Mouse (Mus musculus) lung, adult 2 months (tissue): ENCODE data around the gene Plscr5. TPM values are rescaled to one million over a fixed set of nuclear protein-coding genes. Genes with fewer than 3 reads are reported as not detected.
A peak's percentile ranks its signal among the peaks of the same experiment; 100 is the strongest.

Experiments used
- DNase-seq: peaks from one replicate; pipeline ENCODE4 v3.0.0; 2022
- H3K4me1 ChIP-seq: fragments of 200-500 bp; 2 replicates; pipeline ENCODE4 v1.6.1; 2011; ENCODE audit warnings: low read length; ENCODE audit not compliant: control insufficient read depth, insufficient read depth
- H3K4me3 ChIP-seq: fragments of 200-500 bp; replicated peaks from 2 replicates; pipeline ENCODE3; 2011; ENCODE audit warnings: low read depth, mild to moderate bottlenecking, control low read depth, low read length; ENCODE audit errors: extremely low read depth
- CTCF ChIP-seq: fragments of 200-500 bp; IDR thresholded peaks from 2 replicates; pipeline ENCODE4 v1.5.1; 2011; ENCODE audit warnings: mild to moderate bottlenecking, low read length, control low read depth; ENCODE audit not compliant: insufficient read depth
- POLR2A ChIP-seq: fragments of 200-500 bp; IDR thresholded peaks from 2 replicates; pipeline ENCODE4 v1.6.1; 2011; ENCODE audit warnings: low read depth, mild to moderate bottlenecking, control low read depth, low read length, borderline replicate concordance; ENCODE audit errors: extremely low read depth
- WGBS: fragments of 180-500 bp; shearing (Covaris S2); methylation state at CpG from one replicate; pipeline ENCODE4 v1.1.7; 2018; 5-methylcytosine and 5-hydroxymethylcytosine counted together
- polyA plus RNA-seq: library from polyadenylated mRNA; depleted of rRNA; stranded (reverse); fragments of >200 nt; gene quantifications from 2 replicates; pipeline ENCODE4 v1.2.3, GENCODE M21; 2012

The Plscr5 gene
- polyA plus RNA-seq, 1 experiment: not detected

- no peak for TF ChIP-seq CTCF
- TF ChIP-seq POLR2A: no peak
- DNase-seq: no peak
- no peak overlapping the region for H3K4me3 ChIP-seq
- WGBS: 40% methylated on average over 2 of the region's 2 CpGs
- H3K4me1 ChIP-seq: peaks cover 2% of the 10 kb centered on the region; the same call in 1 of the 2 replicates
These were observed 11.7 kb downstream of the Plscr5 start for GRCm38 (mm10) chr9:92204397-92204796.

GRCm38 (mm10) chr9:92207307-92207706, 14.6 kb downstream of the Plscr5 start:
- 11% methylated on average over 4 of the region's 4 CpGs for WGBS
- TF ChIP-seq CTCF (no peak), POLR2A (no peak)
- Histone ChIP-seq H3K4me3 (peak overlapping the region; percentile 68), H3K4me1 (peaks cover 9% of the 10 kb centered on the region)
- DNase-seq: peak; percentile 33

GRCm38 (mm10) chr9:92207757-92208156, 15.0 kb downstream of the Plscr5 start:
- DNase-seq: no peak
- TF ChIP-seq POLR2A: no peak
- TF ChIP-seq CTCF: no peak
- Histone ChIP-seq H3K4me3 (peak overlapping the region; percentile 68), H3K4me1 (peaks cover 9% of the 10 kb centered on the region)
- WGBS: 60% methylated on average over 8 of the region's 8 CpGs

GRCm38 (mm10) chr9:92209850-92210249, 17.1 kb downstream of the Plscr5 start:
- DNase-seq: no peak
- H3K4me3 ChIP-seq: no peak overlapping the region
- 82% methylated on average over 3 of the region's 3 CpGs for WGBS

GRCm38 (mm10) chr9:92210386-92210967, 17.7 kb downstream of the Plscr5 start:
- H3K4me1 ChIP-seq: peaks cover 9% of the 10 kb centered on the region
- TF ChIP-seq CTCF (no peak), POLR2A (no peak)
- no peak overlapping the region for H3K4me3 ChIP-seq
- WGBS: 54% methylated on average over 7 of the region's 7 CpGs
- DNase-seq: peak; percentile 12

More at GRCm38 (mm10) chr9:92209850-92210249, 17.1 kb downstream of the Plscr5 start:
- H3K4me1 ChIP-seq: peaks cover 9% of the 10 kb centered on the region
- TF ChIP-seq POLR2A (no peak), CTCF (no peak)

GRCm38 (mm10) chr9:92211048-92211447, 18.3 kb downstream of the Plscr5 start:
- no peak for DNase-seq
- 11% methylated on average over 3 of the region's 3 CpGs for WGBS
- Histone ChIP-seq H3K4me1 (peaks cover 9% of the 10 kb centered on the region), H3K4me3 (no peak overlapping the region)
- no peak for TF ChIP-seq CTCF
- TF ChIP-seq POLR2A: no peak

- TF ChIP-seq CTCF: 0 out of 2 replicates have a peak, but pooled peaks have one; percentile 9
- no peak for TF ChIP-seq POLR2A
- Histone ChIP-seq H3K4me1 (no peaks in the 10 kb centered on the region), H3K4me3 (no peak overlapping the region)
- no peak for DNase-seq
- 39% methylated on average over 4 of the region's 4 CpGs for WGBS
These were observed 24.7 kb downstream of the Plscr5 start for GRCm38 (mm10) chr9:92217484-92217883.

- WGBS: 85% methylated on average over 2 of the region's 2 CpGs
- H3K4me1 ChIP-seq: no peaks in the 10 kb centered on the region
- H3K4me3 ChIP-seq: no peak overlapping the region
- no peak for TF ChIP-seq POLR2A
- DNase-seq: no peak
These were observed 25.2 kb downstream of the Plscr5 start for GRCm38 (mm10) chr9:92217896-92218295.

GRCm38 (mm10) chr9:92220151-92220550, 27.4 kb downstream of the Plscr5 start:
- no peak for DNase-seq
- WGBS: 24% methylated on average over 3 of the region's 3 CpGs
- TF ChIP-seq CTCF (no peak), POLR2A (no peak)
- Histone ChIP-seq H3K4me1 (no peaks in the 10 kb centered on the region), H3K4me3 (no peak overlapping the region)

- H3K4me3 ChIP-seq: no peak overlapping the region
These were observed 28.7 kb downstream of the Plscr5 start for GRCm38 (mm10) chr9:92221480-92221879.

GRCm38 (mm10) chr9:92224598-92225231, 32.0 kb downstream of the Plscr5 start:
- no peak for TF ChIP-seq POLR2A
- no peak for TF ChIP-seq CTCF
- H3K4me1 ChIP-seq: no peaks in the 10 kb centered on the region
- DNase-seq: no peak
- WGBS: 80% methylated on average over 1 of the region's 1 CpGs
- H3K4me3 ChIP-seq: no peak overlapping the region

More at GRCm38 (mm10) chr9:92221480-92221879, 28.7 kb downstream of the Plscr5 start:
- no peaks in the 10 kb centered on the region for H3K4me1 ChIP-seq
- TF ChIP-seq POLR2A (no peak), CTCF (no peak)
- DNase-seq: no peak
